Mouse (Mus musculus) adrenal gland, adult 18-20 months (tissue): ENCODE results near the gene Il1f8. TPM values are rescaled to one million over a fixed set of nuclear protein-coding genes. Genes with fewer than 3 reads are reported as not detected.
"Not testable (repeated sequence)": the region's sequence is repeated elsewhere in the genome, so short reads cannot be mapped to it uniquely, and the experiment has no call there.

Source experiments
- DNase-seq, 2 experiments: peaks; one replicate each; pipeline ENCODE4 v3.0.0; 2021 to 2022; ENCODE audit warnings: low spot score in 2 of 2
- long read RNA-seq, 2 experiments: library from polyadenylated mRNA; stranded (forward); transcript quantifications; one replicate each; pipeline ENCODE4 v2.0.0; 2021
- total RNA-seq, 2 experiments: library from RNA; stranded (reverse); gene quantifications; 1 replicate in 1 of 2; 2 replicates in 1 of 2; pipeline ENCODE4 v1.2.3; 2021

Gene Il1f8
- total RNA-seq = not detected
- long read RNA-seq, experiment 1 = 0 reads
- long read RNA-seq, experiment 2 = 0 reads

DNA sequence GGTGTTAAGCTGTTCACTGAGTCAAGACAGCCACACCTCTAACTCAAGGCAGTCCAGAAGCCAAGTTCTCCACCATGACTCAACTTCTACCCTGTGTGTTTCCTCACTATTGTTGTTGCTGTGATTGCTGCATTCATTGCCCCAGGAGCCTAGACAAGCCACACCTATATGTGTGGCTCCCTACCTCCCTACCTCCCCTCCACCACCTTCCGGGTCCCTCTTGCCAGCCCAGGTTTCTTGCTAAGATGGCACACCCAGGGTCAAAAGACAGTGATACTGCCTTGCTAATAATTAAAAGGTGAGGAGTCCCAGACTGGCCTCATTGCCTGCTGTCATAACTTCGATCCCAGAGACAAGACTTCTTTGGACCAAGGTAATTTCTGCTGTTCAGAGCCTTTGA is at the start of gene Il1f8:
Gene Il1f8 (plus strand): TSS at position 301 of the 400 bp plus-strand sequence.
- DNase-seq = no peak

GRCm38 (mm10) chr2:24103619-24104289 is 49.2 kb upstream of the Il1f8 start:
- DNase-seq = no peak

DNA sequence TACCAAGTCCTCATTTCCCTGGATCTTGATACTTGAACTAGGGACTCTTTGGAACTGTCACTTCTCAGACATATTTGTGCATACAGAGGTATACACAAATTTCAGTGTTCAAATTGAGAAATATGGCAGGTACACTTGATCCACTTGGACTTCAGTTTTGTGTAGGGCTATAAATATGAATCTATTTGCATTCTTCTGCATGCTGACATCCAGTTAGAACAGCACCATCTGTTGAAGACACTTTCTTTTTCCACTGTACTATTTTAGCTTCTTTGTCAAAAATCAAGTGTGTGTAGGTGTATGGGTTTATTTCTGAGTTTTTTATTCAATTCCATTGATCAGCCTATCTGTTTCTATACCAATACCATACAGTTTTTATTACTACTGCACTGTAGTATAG is 43.9 kb upstream of the Il1f8 start:
- DNase-seq = no peak

- DNase-seq = no peak
These were observed 18.6 kb upstream of the Il1f8 start for GRCm38 (mm10) chr2:24134373-24134772.

DNA sequence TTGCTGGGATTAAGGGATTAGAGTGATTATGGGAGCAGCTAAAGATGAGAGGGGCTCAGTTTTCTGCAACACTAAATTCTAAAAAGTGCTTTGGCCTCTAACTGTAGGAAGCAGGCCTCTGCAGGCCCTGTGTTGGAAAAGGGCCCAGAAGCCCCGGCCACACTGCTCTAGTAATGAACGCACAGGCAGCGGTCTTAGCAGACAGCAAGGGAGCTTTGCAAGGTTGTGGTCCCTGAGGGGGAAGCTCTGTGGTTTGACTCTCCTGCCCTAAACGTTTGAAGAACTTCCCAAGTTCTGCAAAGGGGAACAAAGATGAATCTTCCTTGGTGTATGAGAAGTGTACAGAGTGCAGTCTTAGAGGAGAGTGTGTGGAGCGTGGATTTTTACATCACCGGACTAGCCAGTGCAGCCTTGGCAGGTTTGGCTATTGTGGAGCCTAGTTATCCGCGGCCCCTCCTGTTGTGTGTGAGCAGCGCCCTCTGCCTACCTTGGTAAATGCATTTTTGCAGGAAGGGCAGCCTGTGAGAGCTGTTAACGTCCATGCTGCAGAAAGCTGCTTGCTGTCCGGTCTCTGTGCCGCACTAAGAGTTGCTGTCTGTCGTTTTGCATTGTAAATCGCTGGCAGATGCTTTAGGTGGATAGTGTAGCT is 28.8 kb downstream of the Il1f8 start:
- DNase-seq = peak; percentile 8 to 23

DNA sequence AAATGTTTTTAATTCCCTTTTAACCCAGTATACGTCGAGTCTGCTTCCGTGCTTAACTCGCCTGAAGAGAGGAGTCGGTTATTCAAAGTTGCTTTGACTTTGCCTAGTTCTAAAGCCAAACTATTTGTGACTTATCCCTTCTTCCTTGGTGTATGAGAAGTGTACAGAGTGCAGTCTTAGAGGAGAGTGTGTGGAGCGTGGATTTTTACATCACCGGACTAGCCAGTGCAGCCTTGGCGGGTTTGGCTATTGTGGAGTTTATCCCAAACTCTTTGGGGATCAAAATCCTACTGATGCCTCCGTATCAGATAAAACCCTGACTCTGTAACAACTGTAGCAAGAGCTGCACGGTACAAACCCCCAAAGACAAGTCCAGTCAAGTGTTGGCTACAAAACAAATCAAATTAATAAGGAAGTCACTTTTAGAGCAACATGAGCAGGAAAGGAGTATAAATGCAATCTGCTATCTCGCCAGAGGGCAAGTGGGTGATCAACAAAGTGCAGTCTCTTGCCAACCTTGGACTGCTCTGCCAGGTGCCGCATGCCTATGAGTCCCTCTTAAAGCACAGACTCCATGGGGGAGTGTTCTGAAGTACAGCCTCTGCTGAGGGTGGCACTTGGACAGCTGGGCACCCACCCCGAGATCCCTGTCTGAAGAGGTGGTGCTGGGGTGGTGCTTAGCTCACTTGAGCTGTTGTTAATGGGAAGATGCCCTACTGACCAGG is 29.6 kb downstream of the Il1f8 start:
- not testable (repeated sequence) for DNase-seq

GRCm38 (mm10) chr2:24184092-24184491 is 31.1 kb downstream of the Il1f8 start:
- not testable (repeated sequence) for DNase-seq

DNA sequence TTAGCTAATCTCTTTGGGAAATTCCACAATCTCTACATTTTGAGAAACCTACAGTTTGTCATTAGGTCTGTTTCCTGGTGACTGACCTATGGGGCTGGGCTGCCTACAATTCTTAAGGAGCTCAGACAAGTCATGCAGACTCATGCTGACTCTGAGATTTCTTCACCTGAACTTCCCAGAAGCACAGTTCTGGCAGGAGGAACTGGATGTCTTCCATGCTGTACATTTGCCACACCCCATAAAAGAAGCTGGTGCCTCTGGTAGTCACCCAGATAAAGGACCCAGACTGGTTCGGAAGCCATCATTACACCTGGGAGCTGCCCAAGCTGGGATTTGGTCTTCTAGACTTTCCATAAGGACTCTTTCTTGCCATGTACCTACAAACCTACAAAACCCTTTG is 33.2 kb downstream of the Il1f8 start, which contains the start of gene Il1f9:
Gene Il1f9 (plus strand): TSS at position 301 of the 400 bp plus-strand sequence.
- no peak for DNase-seq

DNA sequence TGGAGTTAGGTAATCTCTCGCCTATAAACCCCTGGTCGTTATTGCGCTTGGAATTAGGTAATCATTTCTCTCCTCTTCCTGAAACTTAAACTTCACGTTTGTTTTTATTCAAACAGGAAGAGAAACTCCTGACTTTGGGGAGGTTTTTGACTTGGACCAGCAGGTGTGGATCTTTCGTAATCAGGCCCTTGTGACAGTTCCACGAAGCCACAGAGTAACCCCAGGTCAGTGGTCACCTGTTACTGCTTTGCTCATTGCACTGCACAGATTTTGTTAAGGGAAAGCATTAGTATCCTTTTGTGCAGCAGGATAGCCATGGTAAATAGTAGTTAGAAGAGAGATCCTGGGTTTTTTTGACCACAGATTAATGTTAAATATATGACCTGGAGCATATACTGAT is 34.6 kb downstream of the Il1f8 start:
- DNase-seq = no peak

DNA sequence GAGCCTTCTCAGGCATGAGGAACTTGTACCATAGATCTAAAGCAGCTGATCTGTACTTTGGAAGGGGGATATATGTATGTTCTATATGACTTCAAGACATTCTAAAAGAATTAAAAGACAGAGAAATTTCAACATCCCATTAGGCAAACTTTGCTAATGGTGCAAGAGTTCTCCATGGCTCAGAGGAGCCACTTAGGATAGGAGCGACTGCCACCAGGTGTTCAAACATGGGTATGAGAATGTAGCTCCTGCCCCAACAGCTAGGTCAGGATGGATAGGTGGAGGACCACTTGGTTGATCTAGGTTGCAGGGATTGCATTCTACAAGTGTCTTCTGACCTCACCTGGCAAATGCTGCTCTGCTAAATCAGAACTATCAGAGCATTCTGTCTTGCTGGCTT is 35.2 kb downstream of the Il1f8 start:
- DNase-seq = no peak

Other genes with a start within 250 kb of the Il1f8 start
- 10 to 100 TPM; 15.5 to 16.4 TPM for gene Hnmt, start 103.8 kb upstream of the Il1f8 start, total RNA-seq
- gene Tbpl2, start 56.6 kb upstream of the Il1f8 start, total RNA-seq = not detected
- gene Il1f9, start 33.3 kb downstream of the Il1f8 start, total RNA-seq = not detected
- not detected for gene Il1f6, start 62.3 kb downstream of the Il1f8 start, total RNA-seq
- not detected for gene Il1f5, start 123.8 kb downstream of the Il1f8 start, total RNA-seq
- not detected for gene Il1f10, start 138.0 kb downstream of the Il1f8 start, total RNA-seq
- under 1 TPM; 0.13 to 0.32 TPM for gene Il1rn, start 183.7 kb downstream of the Il1f8 start, total RNA-seq
- 1 to 10 TPM; 3.4 to 4.2 TPM for gene Psd4, start 214.4 kb downstream of the Il1f8 start, total RNA-seq